8 mouse cellular contexts compared by ENCODE assay signal in genomic region chr9:90115308-90115700, GRCm38 (mm10). TPM values are rescaled to one million over a fixed set of nuclear protein-coding genes. Genes with fewer than 3 reads are reported as not detected.
DNase-seq lines count a peak whose midpoint lies in the region; ATAC-seq and TF ChIP-seq lines count a peak whose summit lies in the region.

No protein-coding gene starts in this region.

- no peak for DNase-seq in lung, adult 18-20 months
- no peak for DNase-seq in thymus, postnatal 25 days
- DNase-seq in urinary bladder, postnatal 14 days (ENCODE audit: low spot score), result no peak
- no peak for DNase-seq in lung, postnatal 14 days

- peak overlapping the region; percentile 80 for H3K4me2 ChIP-seq in lung, embryonic 16.5 days (ENCODE audit: low read depth, low read length)
- H3K4me2 ChIP-seq in forebrain, embryonic 12.5 days, result peak overlapping the region; percentile 64
- peak overlapping the region; percentile 73 for H3K4me2 ChIP-seq in limb, embryonic 13.5 days (replicated peaks)

- no peak for TF ChIP-seq CTCF in small intestine, adult 2 months (IDR thresholded peaks at IDR 0.05; ENCODE audit: extremely low read depth, insufficient read length, insufficient replicate concordance, low read depth, low read length)

- H3K9me3 ChIP-seq in lung, embryonic 16.5 days (ENCODE audit: control insufficient read depth, low read length), result no peaks in the 10 kb centered on the region
- no peaks in the 10 kb centered on the region for H3K9me3 ChIP-seq in forebrain, embryonic 12.5 days
- no peaks in the 10 kb centered on the region for H3K9me3 ChIP-seq in limb, embryonic 13.5 days

- no peaks in the 10 kb centered on the region for H3K36me3 ChIP-seq in lung, embryonic 16.5 days (ENCODE audit: control insufficient read depth, insufficient read depth, low read length)
- no peaks in the 10 kb centered on the region for H3K36me3 ChIP-seq in forebrain, embryonic 12.5 days (replicated peaks)
- no peaks in the 10 kb centered on the region for H3K36me3 ChIP-seq in limb, embryonic 13.5 days
- H3K36me3 ChIP-seq in small intestine, adult 2 months (ENCODE audit: control insufficient read depth, insufficient read depth, low read length), result no peaks in the 10 kb centered on the region

- H3K27me3 ChIP-seq in lung, embryonic 16.5 days (ENCODE audit: control insufficient read depth, insufficient read depth, low read depth, low read length), result no peaks in the 10 kb centered on the region
- H3K27me3 ChIP-seq in forebrain, embryonic 12.5 days, result no peaks in the 10 kb centered on the region
- H3K27me3 ChIP-seq in limb, embryonic 13.5 days, result peaks cover 2% of the 10 kb centered on the region; the same call in 1 of the 2 replicates
- H3K27me3 ChIP-seq in small intestine, adult 2 months (ENCODE audit: control insufficient read depth, insufficient read depth, low read length), result no peaks in the 10 kb centered on the region

- TF ChIP-seq POLR2A in small intestine, adult 2 months (IDR thresholded peaks at IDR 0.05; ENCODE audit: low read depth, low read length), result no peak

- no peak for ATAC-seq in lung, embryonic 16.5 days (ENCODE audit: low read depth)
- ATAC-seq in forebrain, embryonic 12.5 days (ENCODE audit: low FRiP score), result no peak
- no peak for ATAC-seq in limb, embryonic 13.5 days (ENCODE audit: low FRiP score, low read depth)

- peaks cover 12% of the 10 kb centered on the region for H3K4me1 ChIP-seq in lung, embryonic 16.5 days (replicated peaks; ENCODE audit: control insufficient read depth, insufficient read depth, low read length)
- H3K4me1 ChIP-seq in forebrain, embryonic 12.5 days, result peaks cover 16% of the 10 kb centered on the region
- peaks cover 16% of the 10 kb centered on the region for H3K4me1 ChIP-seq in limb, embryonic 13.5 days
- H3K4me1 ChIP-seq in small intestine, adult 2 months (ENCODE audit: control insufficient read depth, insufficient read depth, insufficient read length, low read length), result peaks cover 4% of the 10 kb centered on the region; the same call in 1 of the 2 replicates

- no peak overlapping the region for H3K27ac ChIP-seq in lung, embryonic 16.5 days (ENCODE audit: low read length)
- no peak overlapping the region for H3K27ac ChIP-seq in forebrain, embryonic 12.5 days
- H3K27ac ChIP-seq in limb, embryonic 13.5 days, result no peak overlapping the region
- H3K27ac ChIP-seq in small intestine, adult 2 months (ENCODE audit: insufficient read depth, low read depth, low read length), result no peak overlapping the region

- peak overlapping the region; percentile 66 for H3K9ac ChIP-seq in lung, embryonic 16.5 days (ENCODE audit: low read length)
- peak overlapping the region; percentile 58; the same call in 1 of the 2 replicates for H3K9ac ChIP-seq in forebrain, embryonic 12.5 days
- peak overlapping the region; percentile 66; the same call in 1 of the 2 replicates for H3K9ac ChIP-seq in limb, embryonic 13.5 days

- H3K4me3 ChIP-seq in lung, embryonic 16.5 days (ENCODE audit: low read length), result peak overlapping the region; percentile 92
- peak overlapping the region; percentile 90 for H3K4me3 ChIP-seq in forebrain, embryonic 12.5 days (replicated peaks)
- peak overlapping the region; percentile 85 for H3K4me3 ChIP-seq in limb, embryonic 13.5 days
- H3K4me3 ChIP-seq in small intestine, adult 2 months (ENCODE audit: low read depth, low read length), result peak overlapping the region; percentile 56

RNA-seq across cellular contexts. Expression of gene Morf4l1, which starts 0.7 kb away (rescaled TPM):
- 400 and 424 TPM in 2 replicates for polyA plus RNA-seq in lung, embryonic 16.5 days (2015; fragmentation: Nextera tagmentation; extraction: Ambion mirVana)
- polyA plus RNA-seq in forebrain, embryonic 12.5 days (2016; fragmentation: Nextera tagmentation; extraction: Ambion mirVana), result 497 and 513 TPM in 2 replicates
- polyA plus RNA-seq in limb, embryonic 13.5 days (2015; fragmentation: Nextera tagmentation; extraction: Ambion mirVana), result 546 and 559 TPM in 2 replicates
- polyA plus RNA-seq in small intestine, adult 2 months (2012; rRNA removed), result 8.3 and 21.0 TPM in 2 replicates

RNA-seq across cellular contexts. Expression of gene Adamts7, which starts 47.6 kb away (rescaled TPM):
- 17.5 and 18.7 TPM in 2 replicates for polyA plus RNA-seq in lung, embryonic 16.5 days (2015; fragmentation: Nextera tagmentation; extraction: Ambion mirVana)
- polyA plus RNA-seq in forebrain, embryonic 12.5 days (2016; fragmentation: Nextera tagmentation; extraction: Ambion mirVana), result 19.9 and 21.7 TPM in 2 replicates
- 18.6 and 21.6 TPM in 2 replicates for polyA plus RNA-seq in limb, embryonic 13.5 days (2015; fragmentation: Nextera tagmentation; extraction: Ambion mirVana)
- polyA plus RNA-seq in small intestine, adult 2 months (2012; rRNA removed), result 2.8 and 4.1 TPM in 2 replicates

Comparison
In these comparisons a context has a peak if more than half of its experiments do, and no peak if none do; other contexts are left out.
1. RNA of gene Morf4l1, which starts 0.7 kb away (polyA plus RNA-seq): 546 to 559 TPM in limb, embryonic 13.5 days, 497 to 513 TPM in forebrain, embryonic 12.5 days and 400 to 424 TPM in lung, embryonic 16.5 days; 8.3 to 21.0 TPM in small intestine, adult 2 months; every median in the first group is over 10 times any median in the second.
2. Peak in every context shown above with its lines, with median percentiles within 50 percentile points of each other: H3K4me2 ChIP-seq, H3K4me3 ChIP-seq and H3K9ac ChIP-seq.